Mouse (Mus musculus): ENCODE results near the gene Il4i1. TPM values are rescaled to one million over a fixed set of nuclear protein-coding genes. Genes with fewer than 3 reads are reported as not detected.
A peak's percentile ranks its signal among the peaks of the same experiment; 100 is the strongest.

The Il4i1 gene
- polyA plus RNA-seq, 2 experiments = 0.22 to 0.40 TPM

DNA sequence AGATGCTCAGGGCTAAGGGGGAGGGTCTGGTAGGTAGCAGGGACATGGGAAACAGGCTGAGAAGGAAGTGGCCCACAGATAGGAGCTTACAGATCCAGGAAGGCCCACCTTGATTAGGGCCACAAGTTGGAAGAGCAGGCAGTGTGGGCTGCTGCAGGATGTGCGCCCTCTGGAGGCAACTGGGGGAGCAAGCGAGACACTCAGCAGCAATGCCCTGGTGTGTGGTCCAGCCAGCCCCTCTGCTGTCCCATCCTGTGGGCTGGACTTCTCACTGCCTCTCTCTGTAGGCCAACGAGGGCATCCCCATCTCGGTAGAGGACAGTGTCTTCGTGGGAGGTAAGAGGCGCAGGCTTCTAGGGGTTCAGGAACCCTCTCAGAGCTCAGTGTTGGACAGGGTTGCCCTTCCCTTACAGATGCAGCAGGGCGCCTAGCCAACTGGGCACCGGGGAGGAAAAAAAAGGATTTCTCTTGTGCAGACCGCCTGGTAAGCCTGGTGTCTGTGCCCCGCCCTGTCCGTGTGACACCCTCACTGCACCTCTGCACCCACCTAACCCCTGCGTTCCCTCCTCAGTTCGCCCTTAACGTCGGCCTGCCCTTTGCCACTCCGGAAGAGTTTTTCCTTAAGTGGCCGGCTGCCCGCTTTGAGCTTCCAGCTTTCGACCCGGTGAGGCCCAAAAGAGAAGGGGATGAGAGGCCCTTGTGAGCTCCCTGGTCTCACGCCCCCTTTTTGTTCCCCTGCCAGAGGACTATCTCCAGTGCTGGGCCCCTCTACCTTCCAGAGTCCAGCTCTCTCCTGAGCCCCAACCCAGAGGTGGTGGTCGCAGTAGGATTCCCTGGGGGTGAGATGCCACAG is 44.6 kb downstream of the Il4i1 start:
- Histone ChIP-seq H3K27ac (no peak overlapping the region), H3K4me1 (replicated peaks; ENCODE audit: control insufficient read depth in 2 of 2, insufficient read depth in 2 of 2, low read length in 1 of 2) (peaks cover 13 to 17% of the 10 kb centered on the region in 2 experiments)

DNA sequence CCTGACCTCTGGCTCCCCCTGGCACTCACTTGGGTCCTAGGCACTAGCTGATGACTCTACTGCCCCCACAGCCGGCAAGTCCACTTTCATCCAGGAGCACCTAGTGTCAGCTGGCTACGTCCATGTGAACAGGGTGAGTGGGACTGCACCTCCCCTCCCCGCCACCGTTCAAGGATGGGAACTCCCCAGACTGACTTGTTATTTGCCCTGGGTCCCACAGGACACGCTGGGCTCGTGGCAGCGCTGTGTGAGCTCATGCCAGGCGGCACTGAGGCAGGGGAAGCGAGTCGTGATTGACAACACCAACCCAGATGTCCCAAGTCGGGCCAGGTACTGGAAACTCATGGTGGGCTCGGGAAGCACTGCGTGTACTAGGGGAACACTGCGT is 45.2 kb downstream of the Il4i1 start:
- WGBS (ENCODE audit: insufficient replicate concordance) = 85% methylated on average over 14 of the region's 14 CpGs

More for the DNA sequence above, 44.6 kb downstream of the Il4i1 start:
- ATAC-seq (ENCODE audit: insufficient read depth) = no peak
- Histone ChIP-seq H3K36me3 (replicated peaks; ENCODE audit: control insufficient read depth, insufficient read depth, low read depth) (peaks cover 10% of the 10 kb centered on the region), H3K4me3 (ENCODE audit: insufficient read depth in 1 of 2, low read depth in 2 of 2, low read length in 2 of 2) (no peak overlapping the region), H3K9ac (replicated peaks) (no peak overlapping the region), H3K27me3 (ENCODE audit: control insufficient read depth, insufficient read depth, low read length) (no peaks in the 10 kb centered on the region), H3K9me3 (ENCODE audit: control insufficient read depth, low read length) (no peaks in the 10 kb centered on the region), H3K4me2 (ENCODE audit: low read depth) (no peak overlapping the region)
- peak in 1 of 3 experiments; percentile 41 for DNase-seq (ENCODE audit: low read depth in 3 of 3, low spot score in 3 of 3)
- TF ChIP-seq CTCF (IDR thresholded peaks at IDR 0.05; ENCODE audit: low read depth) (peak; percentile 98), EP300 (IDR thresholded peaks at IDR 0.05; ENCODE audit: low read depth) (no peak)
- WGBS (ENCODE audit: insufficient replicate concordance) = 56% methylated on average over 22 of the region's 22 CpGs

DNA sequence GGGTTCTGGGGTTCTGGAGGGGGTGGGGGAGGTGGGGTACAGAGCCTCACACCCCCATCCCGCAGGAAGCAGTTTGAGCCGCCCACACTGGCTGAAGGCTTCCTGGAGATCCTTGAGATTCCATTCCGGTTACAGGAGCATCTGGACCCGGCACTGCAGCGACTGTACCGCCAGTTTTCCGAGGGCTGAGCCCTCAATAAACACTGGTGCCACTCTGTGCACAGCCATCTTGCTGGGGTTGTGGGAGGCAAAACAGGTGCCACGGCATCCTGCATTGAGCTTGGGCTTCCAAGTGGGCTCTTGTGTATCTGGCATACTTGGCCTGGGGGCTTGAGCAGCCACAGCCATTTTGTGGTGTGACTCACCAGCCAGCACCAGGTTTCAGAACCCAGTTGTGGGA is 46.2 kb downstream of the Il4i1 start:
- no peak for ATAC-seq (ENCODE audit: insufficient read depth)
- H3K9ac ChIP-seq (replicated peaks) = no peak overlapping the region
- no peaks in the 10 kb centered on the region for H3K27me3 ChIP-seq (ENCODE audit: control insufficient read depth, insufficient read depth, low read length)
- no peaks in the 10 kb centered on the region for H3K9me3 ChIP-seq (ENCODE audit: control insufficient read depth, low read length)
- WGBS (ENCODE audit: insufficient replicate concordance) = 91% methylated on average over 8 of the region's 8 CpGs
- no peak overlapping the region for H3K27ac ChIP-seq
- H3K4me2 ChIP-seq (ENCODE audit: low read depth) = no peak overlapping the region
- no peak overlapping the region for H3K4me3 ChIP-seq (ENCODE audit: insufficient read depth in 1 of 2, low read depth in 2 of 2, low read length in 2 of 2)
- peaks cover 10% of the 10 kb centered on the region for H3K36me3 ChIP-seq (replicated peaks; ENCODE audit: control insufficient read depth, insufficient read depth, low read depth)
- DNase-seq (ENCODE audit: low read depth in 3 of 3, low spot score in 3 of 3) = no peak
- TF ChIP-seq EP300 (IDR thresholded peaks at IDR 0.05; ENCODE audit: low read depth) (no peak), CTCF (IDR thresholded peaks at IDR 0.05; ENCODE audit: low read depth) (no peak)
- H3K4me1 ChIP-seq (replicated peaks; ENCODE audit: control insufficient read depth in 2 of 2, insufficient read depth in 2 of 2, low read length in 1 of 2) = peaks cover 9 to 17% of the 10 kb centered on the region in 2 experiments

More for the DNA sequence above, 45.2 kb downstream of the Il4i1 start:
- Histone ChIP-seq H3K4me1 (replicated peaks; ENCODE audit: control insufficient read depth in 2 of 2, insufficient read depth in 2 of 2, low read length in 1 of 2) (peaks cover 7 to 16% of the 10 kb centered on the region in 2 experiments), H3K9ac (replicated peaks) (no peak overlapping the region), H3K27me3 (ENCODE audit: control insufficient read depth, insufficient read depth, low read length) (no peaks in the 10 kb centered on the region), H3K36me3 (replicated peaks; ENCODE audit: control insufficient read depth, insufficient read depth, low read depth) (peaks cover 10% of the 10 kb centered on the region), H3K4me3 (ENCODE audit: insufficient read depth in 1 of 2, low read depth in 2 of 2, low read length in 2 of 2) (no peak overlapping the region), H3K9me3 (ENCODE audit: control insufficient read depth, low read length) (no peaks in the 10 kb centered on the region), H3K4me2 (ENCODE audit: low read depth) (no peak overlapping the region), H3K27ac (no peak overlapping the region)
- no peak for TF ChIP-seq CTCF (IDR thresholded peaks at IDR 0.05; ENCODE audit: low read depth)
- TF ChIP-seq EP300 (IDR thresholded peaks at IDR 0.05; ENCODE audit: low read depth) = no peak
- DNase-seq (ENCODE audit: low read depth in 3 of 3, low spot score in 3 of 3) (no peak), ATAC-seq (ENCODE audit: insufficient read depth) (no peak)

DNA sequence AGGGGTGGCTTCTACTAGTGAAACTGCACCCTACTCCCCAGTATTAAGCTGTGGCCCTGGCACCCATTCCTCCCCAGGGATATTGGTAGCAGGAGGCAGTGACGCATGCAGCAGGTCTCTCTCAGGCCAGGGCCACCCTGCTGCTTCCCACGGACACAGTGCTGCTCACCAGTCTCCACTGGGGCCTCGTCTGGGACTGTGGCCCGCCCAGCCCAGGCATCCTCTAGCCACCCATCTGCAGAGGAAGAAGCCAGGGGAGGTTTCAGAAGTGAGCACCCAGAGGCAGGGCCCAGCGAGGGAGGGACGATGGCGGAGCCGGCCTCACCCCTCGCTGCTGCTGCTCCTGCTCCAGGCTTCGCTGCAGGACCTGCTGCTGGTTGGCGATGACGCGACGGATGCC is 47.0 kb downstream of the Il4i1 start:
- Histone ChIP-seq H3K4me1 (replicated peaks; ENCODE audit: control insufficient read depth in 2 of 2, insufficient read depth in 2 of 2, low read length in 1 of 2) (peaks cover 9 to 17% of the 10 kb centered on the region in 2 experiments; a peak in 3 of 4 replicates), H3K4me2 (ENCODE audit: low read depth) (no peak overlapping the region), H3K27me3 (ENCODE audit: control insufficient read depth, insufficient read depth, low read length) (no peaks in the 10 kb centered on the region), H3K9ac (replicated peaks) (no peak overlapping the region), H3K9me3 (ENCODE audit: control insufficient read depth, low read length) (no peaks in the 10 kb centered on the region), H3K27ac (no peak overlapping the region), H3K36me3 (replicated peaks; ENCODE audit: control insufficient read depth, insufficient read depth, low read depth) (peaks cover 10% of the 10 kb centered on the region), H3K4me3 (ENCODE audit: insufficient read depth in 1 of 2, low read depth in 2 of 2, low read length in 2 of 2) (no peak overlapping the region)
- WGBS (ENCODE audit: insufficient replicate concordance) = 87% methylated on average over 14 of the region's 14 CpGs
- no peak for ATAC-seq (ENCODE audit: insufficient read depth)
- no peak for DNase-seq (ENCODE audit: low read depth in 3 of 3, low spot score in 3 of 3)
- TF ChIP-seq CTCF (IDR thresholded peaks at IDR 0.05; ENCODE audit: low read depth) (no peak), EP300 (IDR thresholded peaks at IDR 0.05; ENCODE audit: low read depth) (no peak)

DNA sequence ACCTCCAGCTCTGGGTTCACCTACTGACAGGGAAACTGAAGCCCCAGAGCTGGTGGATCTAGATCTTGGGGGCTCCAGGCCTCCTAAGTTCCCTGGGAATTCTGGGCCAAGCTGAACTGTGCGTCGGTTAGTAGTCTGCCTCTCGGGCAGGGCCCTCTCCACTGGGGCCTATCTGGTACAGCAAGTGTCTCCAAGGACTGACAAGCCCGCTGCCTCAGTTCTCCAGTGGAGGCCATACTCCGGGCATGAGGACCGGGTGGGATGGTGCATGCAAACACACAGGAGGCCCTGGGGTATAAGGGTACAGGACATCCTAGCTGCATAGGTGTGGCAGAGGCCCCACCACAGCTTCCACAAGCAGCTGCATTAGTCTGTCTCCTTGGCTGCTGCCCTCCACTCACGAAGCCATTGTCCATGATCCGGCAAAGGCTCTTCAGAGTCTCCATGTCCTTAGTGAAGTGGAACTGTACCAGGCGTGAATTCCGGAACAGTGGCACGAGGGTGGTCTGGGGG is 47.9 kb downstream of the Il4i1 start:
- Histone ChIP-seq H3K36me3 (replicated peaks; ENCODE audit: control insufficient read depth, insufficient read depth, low read depth) (peaks cover 10% of the 10 kb centered on the region), H3K9me3 (ENCODE audit: control insufficient read depth, low read length) (no peaks in the 10 kb centered on the region), H3K4me1 (replicated peaks; ENCODE audit: control insufficient read depth in 2 of 2, insufficient read depth in 2 of 2, low read length in 1 of 2) (peaks cover 6 to 16% of the 10 kb centered on the region in 2 experiments; a peak in 3 of 4 replicates), H3K27me3 (ENCODE audit: control insufficient read depth, insufficient read depth, low read length) (no peaks in the 10 kb centered on the region), H3K27ac (no peak overlapping the region), H3K9ac (replicated peaks) (no peak overlapping the region), H3K4me2 (ENCODE audit: low read depth) (no peak overlapping the region), H3K4me3 (ENCODE audit: insufficient read depth in 1 of 2, low read depth in 2 of 2, low read length in 2 of 2) (no peak overlapping the region)
- WGBS (ENCODE audit: insufficient replicate concordance) = 80% methylated on average over 11 of the region's 11 CpGs
- TF ChIP-seq CTCF (IDR thresholded peaks at IDR 0.05; ENCODE audit: low read depth) (no peak), EP300 (IDR thresholded peaks at IDR 0.05; ENCODE audit: low read depth) (no peak)
- DNase-seq (ENCODE audit: low read depth in 3 of 3, low spot score in 3 of 3) (no peak), ATAC-seq (ENCODE audit: insufficient read depth) (no peak)
